Mouse (Mus musculus) gastrocnemius, postnatal 14 days (tissue): ENCODE results near the gene Ppia. TPM values are rescaled to one million over a fixed set of nuclear protein-coding genes. Genes with fewer than 3 reads are reported as not detected.
"Not testable (repeated sequence)": the region's sequence is repeated elsewhere in the genome, so short reads cannot be mapped to it uniquely, and the experiment has no call there.

Experiments
- DNase-seq: peaks from one replicate; pipeline ENCODE4 v3.0.0; 2021; ENCODE audit warnings: mixed read lengths
- intact Hi-C: fragments of 180-260 bp; cut with DNase I; formaldehyde crosslinking; loops from one replicate; pipeline ENCODE4 v1.15.1; 2025; ENCODE audit warnings: low total_unique reads
- total RNA-seq, 2 experiments: library from RNA; stranded (reverse); gene quantifications; 2 replicates each; pipeline ENCODE4 v1.2.3; 2021

Ppia gene
- total RNA-seq, 2 experiments from 2014 or later = 427 to 511 TPM

GRCm38 (mm10) chr11:6420722-6421350 is 5.6 kb downstream of the Ppia start:
- DNase-seq = no peak
- intact Hi-C loops = no loop called here

- no peak for DNase-seq
- intact Hi-C loops = no loop called here
These were observed 14.9 kb downstream of the Ppia start for GRCm38 (mm10) chr11:6430186-6430585.

GRCm38 (mm10) chr11:6436442-6436841 is 21.2 kb downstream of the Ppia start:
- peak; percentile 55 for DNase-seq

GRCm38 (mm10) chr11:6437667-6438066 is 22.4 kb downstream of the Ppia start:
- no peak for DNase-seq
- intact Hi-C loops = no loop called here

More at GRCm38 (mm10) chr11:6436442-6436841, 21.2 kb downstream of the Ppia start:
- intact Hi-C loops = no loop called here

GRCm38 (mm10) chr11:6440171-6440570 is 24.9 kb downstream of the Ppia start:
- DNase-seq = no peak

GRCm38 (mm10) chr11:6442566-6442965 is 27.3 kb downstream of the Ppia start:
- DNase-seq = no peak
- intact Hi-C loops = no loop called here

More at GRCm38 (mm10) chr11:6440171-6440570, 24.9 kb downstream of the Ppia start:
- intact Hi-C loops = no loop called here

- intact Hi-C loops = no loop called here
- DNase-seq = no peak
These were observed 27.9 kb downstream of the Ppia start for GRCm38 (mm10) chr11:6443102-6443501.

- DNase-seq = no peak
- intact Hi-C loops = no loop called here
These were observed 28.5 kb downstream of the Ppia start for GRCm38 (mm10) chr11:6443727-6444076.

GRCm38 (mm10) chr11:6444077-6444853 is 29.0 kb downstream of the Ppia start, which contains the start of gene H2afv:
Gene H2afv (minus strand): TSS chr11:6444443.
- DNase-seq = peak; percentile 100
- intact Hi-C loops = no loop called here

- no peak for DNase-seq
- intact Hi-C loops = no loop called here
These were observed 30.2 kb downstream of the Ppia start for GRCm38 (mm10) chr11:6445441-6445840.

GRCm38 (mm10) chr11:6445951-6446350 is 30.7 kb downstream of the Ppia start:
- DNase-seq = no peak
- intact Hi-C loops = no loop called here

- intact Hi-C loops = no loop called here
- no peak for DNase-seq
These were observed 32.2 kb downstream of the Ppia start for GRCm38 (mm10) chr11:6447493-6447892.

GRCm38 (mm10) chr11:6448155-6448554 is 32.9 kb downstream of the Ppia start:
- DNase-seq, intact Hi-C loops: not testable (repeated sequence)

- intact Hi-C loops = no loop called here
These were observed 40.8 kb downstream of the Ppia start for GRCm38 (mm10) chr11:6456083-6456482.

GRCm38 (mm10) chr11:6463159-6463837 is 48.1 kb downstream of the Ppia start:
- no peak for DNase-seq
- intact Hi-C loops = loop anchor here (10.0 kb wide), 1 partner anchor 152 kb away; no protein-coding TSS in a partner anchor

More at GRCm38 (mm10) chr11:6456083-6456482, 40.8 kb downstream of the Ppia start:
- DNase-seq = no peak

- DNase-seq = peak; percentile 47
- intact Hi-C loops = loop anchor here (10.0 kb wide), 1 partner anchor 150 kb away; no protein-coding TSS in a partner anchor
These were observed 49.9 kb downstream of the Ppia start for GRCm38 (mm10) chr11:6465122-6465521.

GRCm38 (mm10) chr11:6468541-6468940 is 53.3 kb downstream of the Ppia start:
- intact Hi-C loops = loop anchor here (10.0 kb wide), 1 partner anchor 146 kb away; no protein-coding TSS in a partner anchor
- no peak for DNase-seq
